Mouse (Mus musculus) midbrain, postnatal 0 days (tissue): ENCODE measurements around the gene Ntrk3. TPM values are rescaled to one million over a fixed set of nuclear protein-coding genes. Genes with fewer than 3 reads are reported as not detected.

Experiments
- ATAC-seq: fragments of 200-750 bp; cut with Nextera tagmentation; 2 replicates; pipeline ENCODE4 v1.8.0; 2017; ENCODE audit warnings: moderate number of reproducible peaks, mild to moderate bottlenecking, moderate TSS enrichment, moderate library complexity; ENCODE audit not compliant: low FRiP score
- DNase-seq: peaks from one replicate; pipeline ENCODE4 v3.0.0-alpha.2; 2015; ENCODE audit warnings: low spot score
- H3K27ac ChIP-seq: fragments of 300-500 bp; sonication (generic); 2 replicates; pipeline ENCODE4 v1.5.1; 2014; ENCODE audit warnings: low read depth, mild to moderate bottlenecking, low read length, mixed read lengths
- H3K27me3 ChIP-seq: fragments of 300-500 bp; sonication (generic); 2 replicates; pipeline ENCODE4 v1.6.1; 2014; ENCODE audit warnings: low read length, control low read depth, mixed read lengths; ENCODE audit not compliant: insufficient read depth
- H3K36me3 ChIP-seq: fragments of 300-500 bp; sonication (generic); 2 replicates; pipeline ENCODE4 v1.6.1; 2014; ENCODE audit warnings: low read length, control low read depth, mixed read lengths; ENCODE audit not compliant: insufficient read depth
- H3K4me1 ChIP-seq: fragments of 300-500 bp; sonication (generic); 2 replicates; pipeline ENCODE4 v1.6.1; 2014; ENCODE audit warnings: mild to moderate bottlenecking, control low read depth, antibody characterized with exemption, low read length, mixed read lengths; ENCODE audit not compliant: insufficient read depth
- H3K4me2 ChIP-seq: fragments of 300-500 bp; sonication (generic); 2 replicates; pipeline ENCODE4 v1.6.1; 2014; ENCODE audit warnings: low read depth, mild to moderate bottlenecking, low read length, mixed read lengths; ENCODE audit not compliant: poor library complexity, severe bottlenecking
- H3K4me3 ChIP-seq: fragments of 300-500 bp; sonication (generic); 2 replicates; pipeline ENCODE4 v1.5.1; 2014; ENCODE audit warnings: low read depth, mild to moderate bottlenecking, low read length, moderate library complexity
- H3K9ac ChIP-seq: fragments of 300-500 bp; sonication (generic); replicated peaks from 2 replicates; pipeline ENCODE4 v1.6.1; 2014; ENCODE audit warnings: mild to moderate bottlenecking, low read length, moderate library complexity, mixed read lengths; ENCODE audit not compliant: poor library complexity, severe bottlenecking
- H3K9me3 ChIP-seq: fragments of 300-500 bp; sonication (generic); 2 replicates; pipeline ENCODE4 v1.6.1; 2016; ENCODE audit warnings: low read length, control low read depth
- CTCF ChIP-seq: IDR thresholded peaks from 2 replicates; pipeline ENCODE4 v1.5.1; 2016; ENCODE audit warnings: antibody characterized with exemption, mild to moderate bottlenecking
- WGBS: fragments of 180-500 bp; shearing (Covaris S2); extraction: QIAGEN DNeasy Blood & Tissue Kit; methylation state at CpG from one replicate; pipeline ENCODE4 v1.1.7; 2014; 5-methylcytosine and 5-hydroxymethylcytosine counted together
- polyA plus RNA-seq: library from polyadenylated mRNA; unstranded; fragments of >200 nt; fragmentation: Nextera tagmentation; extraction: Ambion mirVana; gene quantifications from 2 replicates; pipeline ENCODE4 v1.2.1, GENCODE M21; 2015
- total RNA-seq: library from RNA; depleted of rRNA; stranded (reverse); fragments of >200 nt; gene quantifications from 2 replicates; pipeline ENCODE4 v1.2.3, GENCODE M21; 2014

The Ntrk3 gene
- total and polyA plus RNA-seq, 2 experiments from 2014 or later = 26.0 to 101 TPM

- DNase-seq = no peak
- Histone ChIP-seq H3K4me3 (no peak overlapping the region), H3K9me3 (no peaks in the 10 kb centered on the region), H3K9ac (no peak overlapping the region), H3K27ac (no peak overlapping the region), H3K27me3 (no peaks in the 10 kb centered on the region), H3K4me2 (no peak overlapping the region), H3K4me1 (no peaks in the 10 kb centered on the region), H3K36me3 (no peaks in the 10 kb centered on the region)
- 69% methylated on average over 6 of the region's 6 CpGs for WGBS
- TF ChIP-seq CTCF = no peak
- no peak for ATAC-seq
Measured at GRCm38 (mm10) chr7:78684943-78685342, 52.9 kb downstream of the Ntrk3 start.

DNA sequence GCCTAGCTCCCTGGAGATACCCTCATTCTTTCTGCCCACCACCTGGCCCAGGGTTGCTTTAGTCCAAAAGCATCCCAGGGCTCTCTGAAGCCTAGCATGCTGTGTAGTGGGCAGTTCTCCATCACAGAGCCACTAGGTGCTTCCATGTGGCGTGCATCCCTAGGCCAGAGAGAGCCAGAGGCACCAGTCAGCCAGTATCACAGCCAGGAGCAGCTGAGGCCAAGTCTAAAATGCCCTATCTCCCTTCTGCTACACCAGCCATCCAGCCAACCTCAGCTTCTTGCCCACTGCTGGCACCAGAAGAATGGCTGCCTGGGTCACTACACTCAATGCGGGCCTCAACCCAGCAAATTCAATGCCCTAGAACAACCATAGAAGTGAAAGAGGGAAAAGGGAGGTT is 56.9 kb downstream of the Ntrk3 start:
- H3K36me3 ChIP-seq = no peaks in the 10 kb centered on the region
- no peaks in the 10 kb centered on the region for H3K9me3 ChIP-seq
- WGBS = 76% methylated on average over 2 of the region's 2 CpGs
- no peaks in the 10 kb centered on the region for H3K27me3 ChIP-seq
- H3K27ac ChIP-seq = no peak overlapping the region
- no peak overlapping the region for H3K9ac ChIP-seq
- ATAC-seq (no peak), DNase-seq (peak; percentile 24)
- no peaks in the 10 kb centered on the region for H3K4me1 ChIP-seq
- no peak for TF ChIP-seq CTCF
- H3K4me2 ChIP-seq = no peak overlapping the region
- H3K4me3 ChIP-seq = no peak overlapping the region

DNA sequence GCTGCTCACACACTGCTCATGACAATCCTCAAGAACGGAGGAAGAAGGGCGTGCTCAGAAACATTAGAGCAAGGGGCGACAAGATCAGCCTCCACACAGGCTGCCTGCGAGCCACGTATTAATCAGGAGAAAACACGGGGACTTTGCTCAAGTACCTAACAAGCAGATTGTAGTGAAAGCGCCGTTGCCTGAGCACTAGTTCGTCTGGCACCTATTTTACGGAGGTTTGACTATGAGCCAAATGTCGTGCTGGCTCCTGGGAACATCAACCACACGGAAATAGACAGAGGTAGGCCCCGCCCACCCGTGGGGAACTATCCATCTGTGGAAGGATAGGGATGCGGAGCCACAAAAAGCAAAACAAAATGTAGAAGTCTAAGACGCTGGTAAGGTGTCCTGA is 68.4 kb downstream of the Ntrk3 start:
- Histone ChIP-seq H3K4me3 (no peak overlapping the region), H3K4me2 (no peak overlapping the region), H3K9ac (no peak overlapping the region), H3K9me3 (no peaks in the 10 kb centered on the region), H3K27me3 (no peaks in the 10 kb centered on the region), H3K27ac (no peak overlapping the region), H3K36me3 (no peaks in the 10 kb centered on the region), H3K4me1 (no peaks in the 10 kb centered on the region)
- no peak for TF ChIP-seq CTCF
- WGBS = 91% methylated on average over 16 of the region's 16 CpGs
- no peak for DNase-seq
- no peak for ATAC-seq

- no peak overlapping the region for H3K9ac ChIP-seq
- DNase-seq = no peak
- 87% methylated on average over 6 of the region's 6 CpGs for WGBS
- no peaks in the 10 kb centered on the region for H3K4me1 ChIP-seq
- H3K4me3 ChIP-seq = no peak overlapping the region
- no peak for ATAC-seq
- H3K9me3 ChIP-seq = no peaks in the 10 kb centered on the region
- H3K36me3 ChIP-seq = no peaks in the 10 kb centered on the region
- H3K27me3 ChIP-seq = no peaks in the 10 kb centered on the region
- H3K27ac ChIP-seq = no peak overlapping the region
- no peak for TF ChIP-seq CTCF
- no peak overlapping the region for H3K4me2 ChIP-seq
Measured at GRCm38 (mm10) chr7:78668916-78669315, 68.9 kb downstream of the Ntrk3 start.

GRCm38 (mm10) chr7:78668003-78668635 is 69.7 kb downstream of the Ntrk3 start:
- H3K4me1 ChIP-seq = no peaks in the 10 kb centered on the region
- no peak overlapping the region for H3K9ac ChIP-seq
- no peak overlapping the region for H3K4me3 ChIP-seq
- no peaks in the 10 kb centered on the region for H3K36me3 ChIP-seq
- no peak overlapping the region for H3K27ac ChIP-seq
- DNase-seq (no peak), ATAC-seq (no peak)
- H3K4me2 ChIP-seq = no peak overlapping the region
- WGBS = 87% methylated on average over 6 of the region's 6 CpGs
- TF ChIP-seq CTCF = no peak
- H3K9me3 ChIP-seq = no peaks in the 10 kb centered on the region
- H3K27me3 ChIP-seq = no peaks in the 10 kb centered on the region

DNA sequence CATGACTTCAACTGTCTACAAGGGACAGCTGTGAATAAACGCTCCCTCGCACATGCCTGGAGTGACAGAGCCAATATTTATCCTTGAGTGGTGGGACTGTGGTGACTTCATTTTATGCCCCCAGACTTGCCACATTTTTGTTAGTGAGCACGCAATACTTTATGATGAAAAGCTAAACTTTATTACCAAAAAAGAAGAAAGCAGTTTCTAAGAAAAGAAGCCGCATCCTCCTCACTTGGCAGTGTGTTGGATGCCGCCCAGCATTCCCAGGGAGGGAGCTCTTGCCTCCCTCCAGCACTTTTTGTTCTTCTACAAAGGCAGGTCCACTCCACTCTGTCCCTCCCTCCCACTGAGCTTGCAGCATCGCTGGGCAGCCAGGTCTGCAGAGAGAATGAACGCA is 77.0 kb downstream of the Ntrk3 start:
- Histone ChIP-seq H3K36me3 (no peaks in the 10 kb centered on the region), H3K4me2 (no peak overlapping the region), H3K27me3 (no peaks in the 10 kb centered on the region), H3K27ac (no peak overlapping the region), H3K4me3 (no peak overlapping the region), H3K4me1 (no peaks in the 10 kb centered on the region), H3K9me3 (no peaks in the 10 kb centered on the region), H3K9ac (no peak overlapping the region)
- WGBS = 52% methylated on average over 7 of the region's 7 CpGs
- no peak for TF ChIP-seq CTCF
- DNase-seq = no peak
- no peak for ATAC-seq
